In genomic region chr9:108338886-108339781, GRCm38 (mm10) we compare ENCODE assay signal across 8 mouse cellular contexts. TPM values are rescaled to one million over a fixed set of nuclear protein-coding genes. Genes with fewer than 3 reads are reported as not detected.
DNase-seq lines count a peak whose midpoint lies in the region; ATAC-seq and TF ChIP-seq lines count a peak whose summit lies in the region.

Gpx1 (plus strand) TSS chr9:108338903.

- peak; percentile 99 for DNase-seq in 416B (ENCODE audit: low read depth)
- peak; percentile 97 for DNase-seq in heart, adult 8-10 months (ENCODE audit: low spot score)
- DNase-seq in kidney, adult 9 months = peak; percentile 98
- DNase-seq in limb, embryonic 14.5 days (ENCODE audit: low spot score) = peak; percentile 96
- DNase-seq in midbrain, postnatal 0 days (ENCODE audit: low spot score) = peak; percentile 95
- peak; percentile 87 to 89 for DNase-seq in spleen, postnatal 14 days (ENCODE audit: low spot score in 2 of 2)

- TF ChIP-seq CTCF in bone marrow, adult 2 months (IDR thresholded peaks at IDR 0.05; ENCODE audit: control insufficient read depth, insufficient read depth, low read length) = no peak
- TF ChIP-seq CTCF in midbrain, postnatal 0 days (IDR thresholded peaks at IDR 0.05) = no peak

- peaks cover 5% of the 10 kb centered on the region for H3K4me1 ChIP-seq in bone marrow, adult 2 months (ENCODE audit: control insufficient read depth, insufficient read depth, low read length)
- peaks cover 36% of the 10 kb centered on the region for H3K4me1 ChIP-seq in embryonic facial prominence, embryonic 15.5 days
- peaks cover 16% of the 10 kb centered on the region for H3K4me1 ChIP-seq in limb, embryonic 14.5 days (ENCODE audit: control insufficient read depth, insufficient read depth, low read length)
- H3K4me1 ChIP-seq in midbrain, postnatal 0 days (ENCODE audit: insufficient read depth, low read length) = 0 out of 2 replicates have a peak, but pooled peaks cover 3% of the 10 kb centered on the region

- no peaks in the 10 kb centered on the region for H3K27me3 ChIP-seq in embryonic facial prominence, embryonic 15.5 days
- no peaks in the 10 kb centered on the region for H3K27me3 ChIP-seq in limb, embryonic 14.5 days (ENCODE audit: control insufficient read depth, insufficient read depth, low read length)
- H3K27me3 ChIP-seq in midbrain, postnatal 0 days (ENCODE audit: insufficient read depth, low read length) = no peaks in the 10 kb centered on the region

- peak; percentile 94 for ATAC-seq in embryonic facial prominence, embryonic 15.5 days (ENCODE audit: insufficient number of reproducible peaks, low FRiP score, low TSS enrichment, low read depth)
- ATAC-seq in limb, embryonic 14.5 days (ENCODE audit: low FRiP score, low read depth) = peak; percentile 98
- peak; percentile 94 for ATAC-seq in midbrain, postnatal 0 days (ENCODE audit: low FRiP score)

- H3K4me2 ChIP-seq in embryonic facial prominence, embryonic 15.5 days (replicated peaks) = peak within 1 kb of the TSS; percentile 77
- peak within 1 kb of the TSS; percentile 82 for H3K4me2 ChIP-seq in limb, embryonic 14.5 days (replicated peaks; ENCODE audit: low read depth, low read length, severe bottlenecking)
- peak within 1 kb of the TSS; percentile 83 for H3K4me2 ChIP-seq in midbrain, postnatal 0 days (ENCODE audit: low read depth, low read length, poor library complexity, severe bottlenecking)

- WGBS in bone marrow, adult 2 months = under 1% methylated on average over 49 of the region's 49 CpGs
- under 1% methylated on average over 49 of the region's 49 CpGs for WGBS in embryonic facial prominence, embryonic 15.5 days
- under 1% methylated on average over 49 of the region's 49 CpGs for WGBS in limb, embryonic 14.5 days
- WGBS in midbrain, postnatal 0 days = under 1% methylated on average over 48 of the region's 49 CpGs

- H3K27ac ChIP-seq in bone marrow, adult 2 months (ENCODE audit: control insufficient read depth, insufficient read depth, low read depth, low read length, poor library complexity) = peak within 1 kb of the TSS; percentile 96
- H3K27ac ChIP-seq in embryonic facial prominence, embryonic 15.5 days (replicated peaks) = peak within 1 kb of the TSS; percentile 98
- peak within 1 kb of the TSS; percentile 95 for H3K27ac ChIP-seq in limb, embryonic 14.5 days (replicated peaks; ENCODE audit: low read depth, low read length)
- H3K27ac ChIP-seq in midbrain, postnatal 0 days (ENCODE audit: low read depth, low read length) = peak within 1 kb of the TSS; percentile 89

- H3K36me3 ChIP-seq in embryonic facial prominence, embryonic 15.5 days = peaks cover 25% of the 10 kb centered on the region
- H3K36me3 ChIP-seq in limb, embryonic 14.5 days (ENCODE audit: control insufficient read depth, insufficient read depth, low read length) = peaks cover 25% of the 10 kb centered on the region
- H3K36me3 ChIP-seq in midbrain, postnatal 0 days (ENCODE audit: insufficient read depth, low read length) = peaks cover 7% of the 10 kb centered on the region

- H3K4me3 ChIP-seq in bone marrow, adult 2 months (replicated peaks; ENCODE audit: control insufficient read depth, low read depth, low read length) = peak within 1 kb of the TSS; percentile 76
- H3K4me3 ChIP-seq in embryonic facial prominence, embryonic 15.5 days (replicated peaks) = peak within 1 kb of the TSS; percentile 71
- peak within 1 kb of the TSS; percentile 78 for H3K4me3 ChIP-seq in limb, embryonic 14.5 days (replicated peaks; ENCODE audit: low read length)
- peak within 1 kb of the TSS; percentile 70 for H3K4me3 ChIP-seq in midbrain, postnatal 0 days (ENCODE audit: low read depth, low read length)

- H3K9me3 ChIP-seq in embryonic facial prominence, embryonic 15.5 days (replicated peaks) = no peaks in the 10 kb centered on the region
- H3K9me3 ChIP-seq in limb, embryonic 14.5 days (ENCODE audit: control insufficient read depth, low read length) = no peaks in the 10 kb centered on the region
- no peaks in the 10 kb centered on the region for H3K9me3 ChIP-seq in midbrain, postnatal 0 days (ENCODE audit: low read length)

- peak within 1 kb of the TSS; percentile 80 for H3K9ac ChIP-seq in embryonic facial prominence, embryonic 15.5 days
- H3K9ac ChIP-seq in limb, embryonic 14.5 days (ENCODE audit: low read depth, low read length, severe bottlenecking) = peak within 1 kb of the TSS; percentile 84
- peak within 1 kb of the TSS; percentile 81 for H3K9ac ChIP-seq in midbrain, postnatal 0 days (replicated peaks; ENCODE audit: low read length, poor library complexity, severe bottlenecking)

- TF ChIP-seq POLR2A in bone marrow, adult 2 months (IDR thresholded peaks at IDR 0.05; ENCODE audit: borderline replicate concordance, control insufficient read depth, low read depth, low read length) = peak; percentile 100
- peak; percentile 98; the same call in 1 of the 2 replicates for TF ChIP-seq POLR2A in limb, embryonic 14.5 days (IDR thresholded peaks at IDR 0.05; ENCODE audit: borderline replicate concordance, extremely low read depth, insufficient read depth, insufficient read length)

RNA-seq across cellular contexts. Expression of gene Gpx1, which starts in this region (rescaled TPM):
- 1,398 and 2,156 TPM in 2 replicates for polyA plus RNA-seq in bone marrow, adult 2 months (2011; ENCODE audit: insufficient read depth, insufficient read length, low replicate concordance, missing spikeins)
- 713 and 715 TPM in 2 replicates for polyA plus RNA-seq in embryonic facial prominence, embryonic 15.5 days (2015; fragmentation: Nextera tagmentation; extraction: Ambion mirVana)
- 100 to 1,000 TPM in 1 of 4 experiments, 10 to 100 TPM in 3; 67.6 to 101 (median 81.7) TPM for total RNA-seq in heart, adult 8-10 months (2022)
- 476 and 533 TPM in 2 replicates for polyA plus RNA-seq in limb, embryonic 14.5 days (2012; rRNA removed)
- 686 and 718 TPM in 2 replicates for polyA plus RNA-seq in limb, embryonic 14.5 days (2014; fragmentation: Nextera tagmentation; extraction: Ambion mirVana)
- 225 and 226 TPM in 2 replicates for total RNA-seq in midbrain, postnatal 0 days (2014; rRNA removed)
- polyA plus RNA-seq in midbrain, postnatal 0 days (2015; fragmentation: Nextera tagmentation; extraction: Ambion mirVana) = 430 and 447 TPM in 2 replicates

Comparison
In these comparisons a context has a peak if more than half of its experiments do, and no peak if none do; other contexts are left out.
1. Peak in every context shown above with its lines: DNase-seq, ATAC-seq, H3K4me3 ChIP-seq and H3K27ac ChIP-seq.